Mouse (Mus musculus): ENCODE data around the gene Dnaja3. TPM values are rescaled to one million over a fixed set of nuclear protein-coding genes. Genes with fewer than 3 reads are reported as not detected.
A peak's percentile ranks its signal among the peaks of the same experiment; 100 is the strongest.

Dnaja3 gene
- polyA plus RNA-seq, 1 experiment from 2014 or later, result 63.7 TPM

DNA sequence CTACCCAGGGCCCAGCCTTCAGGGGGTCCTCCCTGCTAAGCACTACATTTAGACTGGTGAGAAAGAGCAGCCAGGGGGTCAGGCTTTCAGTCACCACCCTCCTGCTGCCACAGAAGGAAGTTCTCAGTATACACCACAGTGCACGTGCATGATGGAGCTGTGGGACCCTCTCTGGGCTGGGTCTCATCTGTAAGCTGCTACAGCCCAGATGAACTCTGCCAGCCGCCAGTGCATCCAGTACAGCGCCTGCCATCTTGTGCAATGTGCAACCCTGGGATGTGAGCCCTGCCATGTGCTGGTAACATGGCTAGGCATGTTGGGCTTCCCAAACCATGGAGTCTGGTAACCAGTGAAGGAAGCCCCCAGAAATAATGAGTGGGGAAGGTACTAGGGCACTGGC, 10.4 kb downstream of the Dnaja3 start:
- Histone ChIP-seq H3K27ac (no peak overlapping the region), H3K9me3 (no peaks in the 10 kb centered on the region), H3K36me3 (replicated peaks) (peaks cover 75% of the 10 kb centered on the region), H3K4me1 (peaks cover 80% of the 10 kb centered on the region), H3K27me3 (ENCODE audit: poor library complexity, severe bottlenecking) (no peaks in the 10 kb centered on the region), H3K4me3 (no peak overlapping the region)
- WGBS, result 90% methylated on average over 3 of the region's 3 CpGs
- DNase-seq (ENCODE audit: extremely low spot score, low spot score), result no peak

DNA sequence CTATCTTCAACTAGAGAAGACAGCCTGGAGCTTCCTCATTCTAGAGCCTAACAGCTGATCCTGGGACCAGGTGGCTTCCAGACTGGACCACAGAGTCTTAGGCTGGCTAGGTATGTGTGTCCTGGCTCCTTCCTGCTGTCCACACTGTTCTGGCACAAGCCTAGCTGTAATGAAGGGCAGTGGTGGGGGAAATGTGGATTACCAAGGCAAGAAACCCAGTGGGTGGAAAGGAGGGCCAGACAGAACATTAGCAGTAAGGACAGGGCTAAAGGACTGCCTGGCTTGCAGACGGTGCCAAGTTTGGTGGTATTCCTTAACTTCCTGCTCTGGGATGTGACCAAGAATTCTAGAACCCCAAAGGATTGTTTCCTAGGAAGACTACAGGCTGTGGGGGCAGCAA, 11.3 kb downstream of the Dnaja3 start:
- no peaks in the 10 kb centered on the region for H3K9me3 ChIP-seq
- H3K4me1 ChIP-seq, result peaks cover 84% of the 10 kb centered on the region
- DNase-seq (ENCODE audit: extremely low spot score, low spot score), result no peak
- no peaks in the 10 kb centered on the region for H3K27me3 ChIP-seq (ENCODE audit: poor library complexity, severe bottlenecking)
- peaks cover 77% of the 10 kb centered on the region for H3K36me3 ChIP-seq (replicated peaks)
- 85% methylated on average over 1 of the region's 1 CpGs for WGBS
- H3K4me3 ChIP-seq, result no peak overlapping the region
- H3K27ac ChIP-seq, result peak overlapping the region; percentile 81

DNA sequence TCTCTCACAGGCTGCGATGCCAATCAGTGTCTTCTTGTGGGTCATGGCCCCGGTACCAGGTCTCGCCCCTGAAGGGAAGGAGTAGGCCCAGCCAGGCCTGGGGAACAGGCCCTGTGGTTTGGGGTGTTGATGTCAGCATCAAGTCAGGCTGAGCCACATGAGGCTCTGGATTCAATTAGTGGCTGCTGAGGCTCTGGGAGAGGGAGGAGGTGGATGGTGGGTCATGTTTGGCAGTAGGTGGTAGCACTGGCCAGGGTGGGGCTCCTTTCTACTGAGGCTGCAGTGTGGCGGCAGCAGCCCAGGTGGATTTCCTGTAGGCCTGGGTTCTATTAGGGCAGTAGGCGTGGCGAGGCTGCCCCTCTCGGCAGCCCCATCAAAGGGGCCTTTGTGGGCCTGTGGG, 11.8 kb downstream of the Dnaja3 start:
- DNase-seq (ENCODE audit: extremely low spot score, low spot score), result peak; percentile 60
- no peak overlapping the region; the same call in 1 of the 2 replicates for H3K4me3 ChIP-seq
- H3K36me3 ChIP-seq (replicated peaks), result peaks cover 75% of the 10 kb centered on the region
- H3K4me1 ChIP-seq, result peaks cover 84% of the 10 kb centered on the region
- H3K27me3 ChIP-seq (ENCODE audit: poor library complexity, severe bottlenecking), result no peaks in the 10 kb centered on the region
- WGBS, result 58% methylated on average over 7 of the region's 7 CpGs
- H3K27ac ChIP-seq, result peak overlapping the region; percentile 81
- no peaks in the 10 kb centered on the region for H3K9me3 ChIP-seq

GRCm38 (mm10) chr16:4652707-4653416, 13.1 kb downstream of the Dnaja3 start:
- Histone ChIP-seq H3K4me3 (no peak overlapping the region), H3K9me3 (no peaks in the 10 kb centered on the region), H3K27ac (peak overlapping the region; percentile 81), H3K27me3 (ENCODE audit: poor library complexity, severe bottlenecking) (no peaks in the 10 kb centered on the region), H3K4me1 (peaks cover 84% of the 10 kb centered on the region), H3K36me3 (replicated peaks) (peaks cover 71% of the 10 kb centered on the region)
- WGBS, result 69% methylated on average over 4 of the region's 4 CpGs
- no peak for DNase-seq (ENCODE audit: extremely low spot score, low spot score)

- peaks cover 82% of the 10 kb centered on the region for H3K4me1 ChIP-seq
- no peak overlapping the region for H3K4me3 ChIP-seq
- 87% methylated on average over 10 of the region's 10 CpGs for WGBS
- no peak for DNase-seq (ENCODE audit: extremely low spot score, low spot score)
- peaks cover 53% of the 10 kb centered on the region for H3K36me3 ChIP-seq (replicated peaks)
- H3K27me3 ChIP-seq (ENCODE audit: poor library complexity, severe bottlenecking), result no peaks in the 10 kb centered on the region
- peak overlapping the region; percentile 75 for H3K27ac ChIP-seq
- H3K9me3 ChIP-seq, result no peaks in the 10 kb centered on the region
Measured at GRCm38 (mm10) chr16:4654706-4655105, 14.9 kb downstream of the Dnaja3 start.

DNA sequence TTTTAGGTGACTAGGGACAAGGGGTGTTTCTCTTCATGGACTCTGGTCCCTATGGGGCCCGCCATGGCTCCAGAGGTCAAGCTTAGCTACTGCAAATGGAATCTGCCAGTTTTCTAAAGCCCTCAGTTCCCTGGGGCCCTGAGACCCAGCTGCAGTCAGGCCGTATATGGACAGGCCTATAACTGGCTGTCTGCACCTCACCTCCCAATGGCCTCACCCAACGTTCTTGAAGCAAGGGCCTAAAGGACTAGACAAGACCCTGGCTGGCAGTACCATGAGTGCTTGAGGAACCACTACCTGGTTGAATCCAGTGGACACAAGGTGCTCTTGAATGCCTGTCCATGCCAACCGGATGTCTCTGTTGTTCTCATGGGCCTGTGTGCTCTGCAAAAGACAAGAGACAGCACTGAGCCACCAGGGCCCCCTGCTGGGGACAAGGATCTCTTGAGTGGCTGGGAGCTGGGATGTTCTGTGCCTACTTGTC, 15.5 kb downstream of the Dnaja3 start:
- H3K27me3 ChIP-seq (ENCODE audit: poor library complexity, severe bottlenecking), result no peaks in the 10 kb centered on the region
- H3K27ac ChIP-seq, result peak overlapping the region; percentile 75
- no peak overlapping the region for H3K4me3 ChIP-seq
- peaks cover 82% of the 10 kb centered on the region for H3K4me1 ChIP-seq
- no peaks in the 10 kb centered on the region for H3K9me3 ChIP-seq
- no peak for DNase-seq (ENCODE audit: extremely low spot score, low spot score)
- peaks cover 49% of the 10 kb centered on the region for H3K36me3 ChIP-seq (replicated peaks)
- 73% methylated on average over 4 of the region's 4 CpGs for WGBS

GRCm38 (mm10) chr16:4655764-4656570, 16.2 kb downstream of the Dnaja3 start:
- no peak for DNase-seq (ENCODE audit: extremely low spot score, low spot score)
- H3K4me3 ChIP-seq, result no peak overlapping the region

DNA sequence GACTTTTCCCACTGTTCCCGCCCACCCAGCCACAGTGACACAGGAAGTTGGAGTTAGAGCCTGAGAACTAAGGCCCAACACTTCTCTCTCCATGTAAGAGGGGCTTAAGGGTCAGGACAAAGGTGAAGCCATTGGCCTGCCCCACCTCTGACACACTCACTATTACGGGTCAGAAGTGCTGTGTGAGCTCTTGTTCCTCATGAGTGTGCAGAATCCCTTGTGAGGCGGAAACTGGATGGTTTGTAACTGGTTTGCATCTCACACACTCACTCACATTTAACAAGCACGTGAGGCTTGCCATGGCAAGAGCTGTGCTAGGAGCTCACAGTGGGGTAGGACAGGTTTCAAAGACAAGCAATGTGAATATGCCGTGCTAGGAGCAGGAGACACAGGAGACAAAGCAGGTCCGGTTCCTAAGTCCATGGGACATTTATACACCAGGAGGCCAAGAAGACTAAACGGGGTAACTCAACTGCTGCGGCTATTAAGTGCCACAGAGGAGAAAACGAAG, 16.8 kb downstream of the Dnaja3 start:
- Histone ChIP-seq H3K27ac (peak overlapping the region; percentile 75), H3K27me3 (ENCODE audit: poor library complexity, severe bottlenecking) (no peaks in the 10 kb centered on the region), H3K9me3 (no peaks in the 10 kb centered on the region), H3K4me1 (peaks cover 72% of the 10 kb centered on the region), H3K4me3 (no peak overlapping the region), H3K36me3 (replicated peaks) (peaks cover 50% of the 10 kb centered on the region)
- WGBS, result 69% methylated on average over 9 of the region's 9 CpGs
- DNase-seq (ENCODE audit: extremely low spot score, low spot score), result no peak

More at GRCm38 (mm10) chr16:4655764-4656570, 16.2 kb downstream of the Dnaja3 start:
- 38% methylated on average over 11 of the region's 11 CpGs for WGBS
- H3K27ac ChIP-seq, result peak overlapping the region; percentile 75
- H3K36me3 ChIP-seq (replicated peaks), result peaks cover 50% of the 10 kb centered on the region
- H3K4me1 ChIP-seq, result peaks cover 79% of the 10 kb centered on the region
- H3K9me3 ChIP-seq, result no peaks in the 10 kb centered on the region
- no peaks in the 10 kb centered on the region for H3K27me3 ChIP-seq (ENCODE audit: poor library complexity, severe bottlenecking)

DNA sequence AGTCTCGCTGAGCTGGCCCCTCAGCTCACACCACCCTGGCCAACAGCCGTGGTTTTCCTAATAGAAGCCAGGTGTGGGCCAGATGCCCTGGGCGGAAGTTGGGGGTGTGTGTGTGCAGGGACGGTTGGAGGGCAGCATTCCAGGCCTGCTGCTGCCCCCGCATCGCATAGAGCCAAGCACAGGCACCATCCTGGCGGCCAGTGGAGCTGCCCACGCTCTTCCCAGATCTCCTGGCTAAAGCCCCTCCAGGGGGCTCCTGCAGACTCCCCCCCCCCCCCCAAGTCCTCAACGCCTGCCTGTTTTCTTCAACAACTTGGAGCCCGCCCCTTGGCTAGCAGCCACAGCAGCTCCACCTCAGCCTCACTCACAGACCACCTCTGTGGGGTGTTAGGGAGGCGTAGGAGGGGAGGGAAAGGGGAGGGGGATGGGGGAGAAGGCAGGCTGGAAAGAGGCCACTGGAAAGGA, 19.0 kb downstream of the Dnaja3 start:
- WGBS, result 29% methylated on average over 11 of the region's 11 CpGs
- no peaks in the 10 kb centered on the region for H3K27me3 ChIP-seq (ENCODE audit: poor library complexity, severe bottlenecking)
- H3K9me3 ChIP-seq, result no peaks in the 10 kb centered on the region
- DNase-seq (ENCODE audit: extremely low spot score, low spot score), result peak; percentile 67
- peak overlapping the region; percentile 7; the same call in 1 of the 2 replicates for H3K4me3 ChIP-seq
- peaks cover 39% of the 10 kb centered on the region for H3K36me3 ChIP-seq (replicated peaks)
- H3K27ac ChIP-seq, result peak overlapping the region; percentile 86
- H3K4me1 ChIP-seq, result peaks cover 55% of the 10 kb centered on the region

- Histone ChIP-seq H3K36me3 (replicated peaks) (peaks cover 37% of the 10 kb centered on the region), H3K27ac (peak overlapping the region; percentile 86), H3K4me1 (peaks cover 50% of the 10 kb centered on the region), H3K27me3 (ENCODE audit: poor library complexity, severe bottlenecking) (no peaks in the 10 kb centered on the region), H3K4me3 (peak overlapping the region; percentile 7; the same call in 1 of the 2 replicates), H3K9me3 (no peaks in the 10 kb centered on the region)
- WGBS, result 12% methylated on average over 2 of the region's 2 CpGs
- DNase-seq (ENCODE audit: extremely low spot score, low spot score), result no peak
Measured at GRCm38 (mm10) chr16:4659326-4659725, 19.5 kb downstream of the Dnaja3 start.

DNA sequence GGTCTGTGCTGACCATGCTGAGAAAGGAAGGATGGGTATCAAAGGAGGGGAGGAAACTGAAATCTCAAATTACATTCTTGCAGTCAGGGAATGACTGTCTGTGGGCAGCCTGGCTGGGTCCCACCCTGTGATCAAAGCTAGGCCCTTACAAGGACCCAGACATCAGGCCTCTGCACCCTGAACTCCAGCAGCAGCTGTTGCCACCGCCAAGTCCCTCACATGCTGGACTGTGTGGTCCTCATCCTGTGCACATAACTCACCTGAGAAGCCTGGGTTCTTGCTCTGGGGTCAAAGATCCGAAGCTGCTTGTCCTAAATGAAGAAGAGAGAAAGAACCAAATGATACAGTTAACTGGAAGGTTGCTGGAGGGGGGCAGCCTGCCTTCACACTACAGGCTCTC, 21.8 kb downstream of the Dnaja3 start:
- Histone ChIP-seq H3K4me1 (peaks cover 27% of the 10 kb centered on the region), H3K36me3 (replicated peaks) (peaks cover 41% of the 10 kb centered on the region), H3K4me3 (no peak overlapping the region), H3K9me3 (no peaks in the 10 kb centered on the region), H3K27ac (no peak overlapping the region; the same call in 1 of the 2 replicates), H3K27me3 (ENCODE audit: poor library complexity, severe bottlenecking) (no peaks in the 10 kb centered on the region)
- DNase-seq (ENCODE audit: extremely low spot score, low spot score), result no peak
- WGBS, result 74% methylated on average over 2 of the region's 2 CpGs

- H3K36me3 ChIP-seq (replicated peaks), result peaks cover 57% of the 10 kb centered on the region
- no peaks in the 10 kb centered on the region for H3K9me3 ChIP-seq
- no peak overlapping the region for H3K4me3 ChIP-seq
- H3K27me3 ChIP-seq (ENCODE audit: poor library complexity, severe bottlenecking), result no peaks in the 10 kb centered on the region
- H3K27ac ChIP-seq, result no peak overlapping the region
- H3K4me1 ChIP-seq, result peaks cover 8% of the 10 kb centered on the region
- WGBS, result 85% methylated on average over 2 of the region's 2 CpGs
- DNase-seq (ENCODE audit: extremely low spot score, low spot score), result no peak
Measured at GRCm38 (mm10) chr16:4663806-4664205, 24.0 kb downstream of the Dnaja3 start.
